Mouse (Mus musculus) layer of hippocampus, adult 9-10 months (tissue): ENCODE data around the gene Bcl11a.

Source experiments
- DNase-seq: peaks from one replicate; pipeline ENCODE4 v3.0.0; 2022; ENCODE audit warnings: low spot score

Bcl11a gene

DNA sequence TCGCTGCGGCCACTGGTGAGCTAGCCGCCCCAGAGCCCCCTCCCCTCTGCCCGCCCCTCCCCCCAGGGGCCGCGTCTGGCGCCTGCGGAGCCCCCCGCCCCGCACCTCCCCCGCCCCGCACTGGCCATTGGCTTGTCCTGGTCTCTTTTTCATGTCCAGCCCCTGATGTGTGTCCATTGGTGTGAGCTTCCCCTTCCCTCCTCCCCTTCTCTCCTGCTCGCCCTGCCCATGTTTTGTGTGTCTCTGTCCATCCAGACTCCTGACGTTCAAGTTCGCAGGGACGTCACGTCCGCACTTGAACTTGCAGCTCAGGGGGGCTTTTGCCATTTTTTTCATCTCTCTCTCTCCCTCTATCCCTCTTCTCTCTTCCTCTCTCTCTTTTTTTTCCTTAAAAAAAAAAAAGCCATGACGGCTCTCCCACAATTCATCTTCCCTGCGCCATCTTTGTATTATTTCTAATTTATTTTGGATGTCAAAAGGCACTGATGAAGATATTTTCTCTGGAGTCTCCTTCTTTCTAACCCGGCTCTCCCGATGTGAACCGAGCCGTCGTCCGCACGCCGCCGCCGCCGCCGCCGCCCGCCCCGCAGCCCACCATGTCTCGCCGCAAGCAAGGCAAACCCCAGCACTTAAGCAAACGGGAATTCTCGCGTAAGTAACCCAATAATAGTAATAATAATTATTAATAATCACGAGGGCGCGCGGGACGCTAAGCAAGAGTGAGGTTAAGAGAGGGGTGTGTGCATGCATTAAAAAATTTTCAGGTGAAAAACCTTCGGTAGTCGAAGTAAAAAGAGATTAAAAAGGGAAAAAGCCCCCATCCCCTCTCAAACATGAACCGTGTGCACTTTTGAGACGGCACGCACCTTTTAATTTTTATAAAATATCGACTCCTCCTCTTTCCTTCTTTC is at the start of gene Bcl11a:
TSS of gene Bcl11a (plus strand) at position 262 of the 911 bp plus-strand sequence.
- no peak for DNase-seq

DNA sequence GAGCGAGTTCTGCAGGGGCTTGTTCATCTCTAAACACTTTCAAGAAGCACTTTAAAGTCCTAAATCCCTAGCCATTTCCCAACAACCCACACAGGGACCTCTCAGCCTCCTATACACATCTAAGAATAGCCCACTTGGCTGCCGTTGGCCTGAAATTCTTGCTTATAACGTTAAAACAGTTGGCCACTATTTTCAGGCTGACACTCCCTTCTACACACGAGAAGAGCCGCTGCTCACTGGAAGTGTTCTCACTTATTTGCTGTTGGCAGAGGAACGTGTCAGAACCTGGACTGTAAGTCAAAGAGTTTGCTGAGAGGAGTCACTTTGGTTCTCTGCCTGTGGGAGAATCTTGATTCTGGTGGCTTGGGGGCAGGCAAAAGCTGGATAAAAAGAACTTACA is 33.8 kb upstream of the Bcl11a start:
- no peak for DNase-seq

GRCm38 (mm10) chr11:24049226-24050031 is 28.4 kb upstream of the Bcl11a start:
- DNase-seq, result peak; percentile 71

DNA sequence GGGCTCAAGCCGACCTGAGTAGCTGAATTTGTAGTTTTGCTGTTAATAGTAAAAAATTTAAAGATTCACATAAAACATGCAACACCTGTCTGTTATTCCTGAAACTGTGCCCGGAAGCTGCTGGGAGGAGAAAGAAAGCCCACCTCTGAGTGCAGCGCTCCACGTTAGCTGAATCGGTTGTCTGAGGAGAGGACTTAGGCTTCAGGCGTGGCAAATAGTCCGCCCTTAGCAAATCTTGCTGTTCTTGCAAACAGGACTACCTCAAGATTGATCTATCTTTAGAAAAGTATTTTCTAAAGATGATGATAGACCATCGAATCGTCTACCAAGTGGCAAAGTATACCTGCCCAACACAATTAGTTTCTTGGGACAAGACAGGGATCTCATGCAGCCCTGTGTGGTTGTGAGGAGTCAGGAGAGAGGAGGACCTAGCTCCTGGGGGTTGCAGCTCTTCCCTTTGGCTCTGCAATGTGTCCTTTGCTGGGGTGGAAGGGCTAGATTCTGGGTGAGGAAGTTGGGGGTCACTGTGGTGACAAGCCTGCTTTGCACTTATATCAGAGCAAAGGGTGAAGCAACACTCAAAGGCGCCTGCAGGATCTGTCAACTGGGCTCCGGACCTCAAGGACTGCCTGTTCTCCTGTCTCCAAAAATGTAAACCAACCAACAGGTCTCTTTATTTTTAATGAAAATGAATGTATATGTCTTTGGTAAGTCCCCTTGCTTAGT is 27.7 kb upstream of the Bcl11a start:
- DNase-seq, result no peak

DNA sequence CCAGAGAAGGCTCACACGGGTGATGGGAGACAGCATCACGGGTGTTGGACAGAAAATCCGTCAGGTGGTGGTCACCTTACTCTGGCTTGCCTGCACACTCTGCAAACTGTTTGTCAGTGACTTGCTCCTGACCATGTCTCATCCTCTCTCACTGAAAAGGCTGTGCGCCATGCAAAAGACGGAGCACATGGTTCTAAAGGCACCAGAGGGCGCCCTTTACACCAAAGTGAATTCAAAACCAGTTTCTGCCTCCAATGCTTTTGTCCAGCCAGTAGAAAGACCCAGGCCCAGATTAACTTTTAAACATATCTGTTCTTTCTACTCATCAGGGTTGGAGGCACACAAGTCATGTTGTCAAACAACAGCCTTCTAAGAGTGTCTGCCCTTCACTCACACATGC is 25.0 kb upstream of the Bcl11a start:
- no peak for DNase-seq

DNA sequence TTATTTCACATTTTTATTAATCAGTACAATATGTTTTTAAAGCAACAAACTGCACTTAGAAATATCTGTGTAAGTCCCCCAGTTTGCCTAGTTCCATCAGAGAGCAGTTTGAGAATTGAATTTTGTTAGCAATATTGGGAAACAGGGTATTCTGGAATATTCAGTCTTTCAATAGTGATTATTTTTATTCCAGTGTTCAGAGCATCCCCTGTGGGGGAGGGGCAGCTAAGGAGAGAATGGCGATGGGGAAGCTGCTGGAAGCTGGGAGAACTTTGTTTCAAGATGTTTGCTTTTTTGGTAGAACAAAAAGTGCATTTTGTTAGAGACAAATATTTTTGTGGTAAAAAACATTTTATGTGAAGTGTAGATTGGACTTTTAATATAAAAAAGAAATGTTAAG is 18.7 kb upstream of the Bcl11a start:
- no peak for DNase-seq

DNA sequence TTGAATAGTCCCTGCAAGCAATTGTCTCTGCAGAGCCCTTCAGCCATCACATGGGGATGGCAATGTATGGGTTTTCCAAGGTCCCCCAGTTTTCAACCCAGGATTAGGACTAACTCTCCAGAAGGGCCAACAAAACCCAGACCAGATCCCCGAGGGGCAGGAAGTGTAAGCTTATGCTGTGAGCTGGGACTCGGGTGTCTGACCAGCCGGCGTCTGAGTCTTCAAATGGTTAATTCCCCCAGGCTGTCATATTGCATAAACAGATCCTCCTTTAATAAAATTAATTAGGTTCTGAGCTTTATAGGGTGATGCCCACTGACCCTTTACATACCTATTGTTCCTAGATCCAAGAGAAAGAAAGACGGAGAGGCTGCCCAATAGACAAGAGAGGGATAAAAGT is 17.4 kb upstream of the Bcl11a start:
- no peak for DNase-seq

DNA sequence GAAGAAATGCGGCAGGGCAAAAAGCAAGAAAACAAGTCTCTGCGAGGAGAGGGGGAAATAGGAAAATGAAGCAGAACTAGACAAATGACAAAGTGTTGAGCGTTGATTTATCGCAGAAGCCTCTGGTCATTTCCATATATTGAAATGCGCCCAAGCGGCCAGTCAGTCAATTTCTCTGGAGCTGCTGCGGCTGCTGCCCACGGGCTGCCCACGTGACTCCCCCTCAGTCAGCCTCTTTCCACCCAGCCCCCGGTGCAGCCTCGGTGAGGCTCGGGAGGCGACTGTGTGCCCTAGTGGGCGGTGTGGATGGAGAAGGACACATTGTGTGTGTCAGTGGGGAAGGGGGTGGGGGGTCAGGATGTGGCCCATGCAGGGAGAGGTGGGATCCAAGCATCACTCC is 16.0 kb upstream of the Bcl11a start:
- DNase-seq, result no peak

DNA sequence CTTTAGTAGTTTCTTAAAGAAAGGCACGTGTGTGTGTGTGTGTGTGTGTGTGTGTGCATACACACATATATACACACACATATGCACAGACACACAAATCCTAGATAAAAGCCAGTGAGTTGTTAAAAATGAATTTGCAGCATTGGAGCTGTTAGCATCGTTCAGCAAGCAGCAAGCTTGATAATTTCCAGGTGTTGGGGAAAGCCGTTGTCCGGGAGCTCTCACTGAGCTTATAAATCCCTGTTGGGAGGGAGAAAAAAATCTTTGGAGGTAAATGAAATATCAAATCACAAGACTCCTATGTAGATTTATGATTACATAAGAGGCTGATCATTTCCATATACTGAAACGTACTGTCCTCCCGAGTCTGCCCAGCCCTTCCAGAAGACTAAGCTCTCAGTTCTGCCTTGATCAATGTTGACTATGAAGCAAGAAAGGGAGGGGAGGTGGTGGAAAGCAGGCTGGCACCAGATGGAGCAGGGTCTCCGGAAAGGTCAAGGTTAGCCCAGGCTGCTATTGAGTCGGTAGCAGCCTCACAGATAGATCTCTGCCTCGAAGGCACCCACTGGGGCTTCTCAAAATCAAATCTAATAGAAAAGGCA is 15.3 kb upstream of the Bcl11a start:
- DNase-seq, result no peak

DNA sequence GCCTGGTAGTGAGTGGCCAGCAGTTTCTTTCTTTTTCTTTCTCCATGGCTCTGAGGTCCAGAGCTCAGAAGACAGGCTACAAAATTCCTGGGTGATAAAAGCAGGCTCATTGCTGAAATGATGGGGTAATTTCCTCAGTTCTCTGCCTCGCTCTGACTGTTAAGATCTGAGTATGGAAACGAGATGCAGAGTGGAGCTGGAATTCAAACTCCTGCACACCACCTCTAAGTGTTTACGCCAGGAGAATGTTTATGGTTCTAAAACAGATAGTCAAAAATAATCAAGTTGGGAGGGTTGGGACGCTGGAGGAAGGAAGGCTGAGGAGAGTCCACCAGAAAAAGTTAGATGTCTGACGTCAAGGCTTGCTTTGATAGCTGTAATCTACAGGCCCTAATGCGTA is 13.6 kb upstream of the Bcl11a start:
- DNase-seq, result no peak

DNA sequence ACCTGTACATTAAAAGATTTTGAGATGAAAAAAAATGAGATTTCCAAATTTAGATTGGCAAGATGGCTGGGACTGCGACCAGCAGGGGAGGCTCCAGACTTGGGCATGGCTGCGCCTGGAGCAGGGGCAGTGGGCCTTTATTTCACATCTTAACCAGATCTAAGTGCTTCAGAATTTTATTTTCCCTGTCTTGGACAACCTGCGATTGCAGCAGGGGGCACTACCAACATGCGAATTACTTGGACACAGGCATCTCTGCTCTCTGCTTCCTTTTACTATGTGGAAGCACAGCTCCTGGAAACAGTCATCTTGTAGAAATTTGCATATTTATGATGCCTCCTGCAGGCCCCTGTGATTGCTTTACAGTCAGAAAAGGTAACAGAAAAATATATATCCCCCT is 12.5 kb upstream of the Bcl11a start:
- DNase-seq, result no peak

DNA sequence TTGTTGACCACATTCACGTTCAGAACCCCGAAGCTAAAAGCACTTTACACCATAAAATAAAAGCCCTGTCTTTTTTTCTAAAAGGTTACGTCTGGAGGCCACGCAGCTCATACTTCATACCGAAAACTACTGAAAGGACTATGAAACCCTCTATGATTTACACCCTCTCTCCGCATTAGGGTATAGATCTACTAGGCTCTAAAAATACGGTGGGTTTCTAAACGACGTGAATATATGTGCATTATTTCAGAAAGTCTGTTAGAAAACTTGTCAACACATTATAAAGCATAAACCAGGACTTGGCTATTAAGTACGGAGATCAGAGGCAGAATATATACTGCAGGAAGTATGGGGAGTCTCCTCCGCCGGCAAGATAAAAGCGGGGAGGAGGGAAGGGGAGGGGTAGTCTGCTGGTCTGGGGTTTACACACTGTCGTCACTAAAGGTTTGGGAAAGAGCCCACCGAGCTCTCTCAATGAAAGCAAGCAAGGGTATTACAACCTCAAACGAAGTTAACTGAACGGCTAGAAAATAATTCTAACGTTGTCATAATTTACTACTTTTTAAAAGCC is 3.8 kb upstream of the Bcl11a start:
- DNase-seq, result no peak

GRCm38 (mm10) chr11:24074634-24075104 is 3.2 kb upstream of the Bcl11a start, which contains the start of gene A830031A19Rik:
Gene A830031A19Rik (minus strand): TSS chr11:24075054.
- no peak for DNase-seq

DNA sequence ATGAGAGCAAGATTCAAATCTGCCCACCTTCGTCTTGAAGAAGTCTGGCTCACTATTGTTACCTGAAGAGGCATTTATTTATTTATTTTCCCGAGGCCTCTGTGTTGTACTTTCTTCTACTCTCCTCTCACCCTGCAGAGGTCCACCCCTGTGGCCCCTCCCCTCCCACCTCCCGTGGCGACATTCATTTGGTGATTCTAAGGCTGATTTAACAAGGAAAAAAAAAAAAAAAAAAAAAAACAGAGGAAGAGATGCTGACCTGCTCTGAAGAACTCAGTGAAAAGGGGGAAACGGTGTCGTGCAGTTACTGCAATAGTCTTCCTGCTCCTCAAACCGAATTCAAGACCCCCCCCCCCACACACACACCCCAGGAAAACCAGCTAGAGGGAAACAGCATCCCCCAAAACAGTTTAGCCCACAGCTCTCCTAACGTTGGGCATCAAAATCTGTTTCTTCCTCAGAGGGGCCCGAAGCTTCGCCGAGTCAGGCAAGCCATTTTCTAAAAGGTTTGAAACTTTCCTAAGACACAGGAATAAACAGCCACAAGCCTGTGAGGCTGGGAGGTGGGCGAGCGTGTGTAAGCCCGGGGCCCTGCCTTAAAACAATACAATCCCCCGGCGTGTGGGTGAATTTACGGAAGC is 2.2 kb upstream of the Bcl11a start:
- DNase-seq, result no peak

DNA sequence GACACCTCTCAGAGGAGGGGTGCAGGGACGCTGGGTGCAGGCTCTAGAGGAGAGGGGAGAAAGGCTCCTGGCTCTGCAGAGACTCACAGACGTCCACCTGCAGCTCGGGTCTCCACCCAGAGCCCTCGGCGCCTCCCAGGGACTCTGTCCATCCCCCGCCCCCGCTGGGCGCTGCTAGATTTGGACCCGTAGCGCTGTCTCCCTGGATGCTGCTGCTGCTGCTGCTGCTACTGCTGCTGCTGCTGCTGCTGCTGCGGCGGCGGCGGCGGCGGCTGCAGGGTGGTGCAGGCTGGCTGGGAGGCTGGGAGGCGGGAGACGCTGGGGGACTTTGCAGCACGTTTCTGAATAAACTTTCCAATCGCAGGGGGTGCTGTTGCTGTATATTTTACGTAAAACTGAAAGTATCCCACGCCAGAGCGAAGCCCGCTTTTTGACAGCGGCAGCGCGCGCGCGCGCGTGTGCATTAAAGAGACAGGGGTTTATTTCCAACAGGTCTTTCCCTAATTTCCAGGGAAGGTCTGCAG is 1.7 kb upstream of the Bcl11a start:
- no peak for DNase-seq

GRCm38 (mm10) chr11:24076821-24077730 is 780 bp upstream of the Bcl11a start:
- DNase-seq, result no peak

- DNase-seq, result no peak
Measured at GRCm38 (mm10) chr11:24078706-24079316, 955 bp downstream of the Bcl11a start.

GRCm38 (mm10) chr11:24079392-24080391 is 1.8 kb downstream of the Bcl11a start:
- no peak for DNase-seq
